In the genomic region with DNA sequence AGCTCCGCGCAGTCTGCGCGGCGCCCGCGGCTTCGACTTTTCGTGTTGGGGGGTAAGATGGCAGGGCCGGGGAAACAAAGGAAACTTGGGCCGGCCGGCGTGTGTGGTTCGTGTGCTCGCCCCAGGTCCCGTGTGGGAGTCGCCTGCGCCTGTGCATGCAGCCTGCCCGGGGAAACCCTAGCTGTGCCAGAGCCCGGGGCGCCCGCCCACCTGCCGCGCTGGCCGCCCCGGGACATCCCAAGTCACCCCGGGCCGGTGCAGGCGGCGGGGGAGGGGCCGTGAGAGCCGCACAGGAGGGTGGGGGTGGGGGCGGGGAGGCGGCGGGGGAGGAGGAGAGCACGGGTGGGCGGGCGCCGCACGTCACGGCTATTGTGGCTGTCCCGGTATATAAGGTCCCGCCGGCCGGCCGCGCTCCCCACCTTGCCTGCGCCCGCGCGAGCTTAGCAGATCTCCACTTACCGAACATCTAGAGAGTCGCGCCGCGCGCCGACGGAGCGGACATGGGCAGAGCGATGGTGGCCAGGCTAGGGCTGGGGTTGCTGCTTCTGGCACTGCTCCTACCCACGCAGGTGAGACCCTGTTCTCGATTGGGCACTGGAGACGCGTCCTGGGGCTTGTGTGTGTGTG, we compare ENCODE assay signal across 8 mouse cellular contexts. TPM values are rescaled to one million over a fixed set of nuclear protein-coding genes. Genes with fewer than 3 reads are reported as not detected.
A peak's percentile ranks its signal among the peaks of the same experiment; 100 is the strongest.
DNase-seq lines count a peak whose midpoint lies in the region; TF ChIP-seq lines count a peak whose summit lies in the region.

No protein-coding gene starts in this region.

- H3K27ac ChIP-seq in left cerebral cortex, adult 2 months, result no peak overlapping the region

- peak in 1 of 2 experiments; percentile 19 for DNase-seq in left cerebral cortex, adult 2 months (ENCODE audit: extremely low spot score in 1 of 2, low spot score in 2 of 2)
- DNase-seq in left cerebral cortex, adult 18-20 months (ENCODE audit: low spot score in 2 of 2), result no peak
- DNase-seq in embryo, embryonic 10.5 days (ENCODE audit: low spot score), result peak; percentile 89
- DNase-seq in heart, adult 18-20 months, result peak; percentile 41 to 50
- DNase-seq in kidney, adult 8-10 months, result peak; percentile 80 to 83
- DNase-seq in lung, postnatal 10 days, result peak; percentile 68
- peak; percentile 63 for DNase-seq in ovary, postnatal 14 days (ENCODE audit: low spot score)
- DNase-seq in urinary bladder, adult 18-20 months (ENCODE audit: low spot score in 2 of 2), result peak; percentile 67 to 81

- H3K4me3 ChIP-seq in left cerebral cortex, adult 2 months, result peak overlapping the region; percentile 47

- no peak for TF ChIP-seq CTCF in left cerebral cortex, adult 2 months (IDR thresholded peaks at IDR 0.05)

- intact Hi-C loops in left cerebral cortex, adult 2 months (cut with DNase I), result loop anchor here (5.0 to 10.0 kb wide), 3 partner anchors 88 to 486 kb away; no protein-coding TSS in a partner anchor

RNA-seq across cellular contexts. Expression of gene Cd24a, which starts 0.8 kb away (rescaled TPM):
- 1 to 10 TPM; 6.4 to 9.2 TPM for total RNA-seq in left cerebral cortex, adult 2 months (2021)
- total RNA-seq in left cerebral cortex, adult 18-20 months (2021), result 1 to 10 TPM; 5.8 to 6.1 TPM
- 10 to 100 TPM in 1 of 2 experiments, 1 to 10 TPM in 1; 5.1 to 11.5 TPM for total RNA-seq in heart, adult 18-20 months (2021)

RNA-seq across cellular contexts. Expression of gene 1700021F05Rik, which starts 38.1 kb away (rescaled TPM):
- 10 to 100 TPM; 43.4 to 50.4 TPM for total RNA-seq in left cerebral cortex, adult 2 months (2021)
- 10 to 100 TPM; 39.1 to 42.8 TPM for total RNA-seq in left cerebral cortex, adult 18-20 months (2021)
- total RNA-seq in heart, adult 18-20 months (2021), result 100 to 1,000 TPM; 121 to 126 TPM

RNA-seq across cellular contexts. Expression of gene Gm9803, which starts 55.0 kb away (rescaled TPM):
- total RNA-seq in left cerebral cortex, adult 2 months (2021), result 1 to 10 TPM in 1 of 2 experiments, not detected in 1; 7.5 TPM
- 10 to 100 TPM in 1 of 2 experiments, 1 to 10 TPM in 1; 3.0 to 16.9 TPM for total RNA-seq in left cerebral cortex, adult 18-20 months (2021)
- 1 to 10 TPM; 8.0 to 9.8 TPM for total RNA-seq in heart, adult 18-20 months (2021)

Comparison
In these comparisons a context has a peak if more than half of its experiments do, and no peak if none do; other contexts are left out.
1. DNase-seq: peak in embryo, embryonic 10.5 days (single experiment), heart, adult 18-20 months (2 of 2), kidney, adult 8-10 months (2 of 2), lung, postnatal 10 days (single experiment), ovary, postnatal 14 days (single experiment) and urinary bladder, adult 18-20 months (2 of 2); none in left cerebral cortex, adult 18-20 months (0 of 2).